Mouse (Mus musculus): ENCODE results near the gene Rcan2.

Rcan2 gene

GRCm38 (mm10) chr17:44026378-44026777, 225.2 kb downstream of the Rcan2 start:
- DNase-seq = peak; percentile 63

DNA sequence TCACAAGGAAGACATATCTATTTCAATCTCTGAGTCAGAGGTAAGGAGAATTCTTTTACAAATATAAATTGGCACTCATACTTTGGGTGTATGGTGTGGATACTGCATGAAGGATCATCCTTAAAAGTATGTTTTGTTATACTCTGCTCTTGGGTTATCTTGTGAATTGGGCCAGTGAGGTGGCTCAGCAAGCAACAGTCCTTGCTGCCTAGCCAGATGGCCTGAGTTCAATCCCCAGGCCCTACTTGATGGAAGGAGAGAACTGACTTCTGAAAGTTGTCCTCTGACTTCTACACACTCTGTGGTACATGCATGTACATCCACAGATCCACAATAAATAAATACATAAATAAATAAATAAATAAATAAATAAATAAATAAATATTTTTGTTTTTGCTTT, 225.6 kb downstream of the Rcan2 start:
- no peak for DNase-seq

- no peak for DNase-seq
These were observed 226.2 kb downstream of the Rcan2 start for GRCm38 (mm10) chr17:44027311-44027710.

DNA sequence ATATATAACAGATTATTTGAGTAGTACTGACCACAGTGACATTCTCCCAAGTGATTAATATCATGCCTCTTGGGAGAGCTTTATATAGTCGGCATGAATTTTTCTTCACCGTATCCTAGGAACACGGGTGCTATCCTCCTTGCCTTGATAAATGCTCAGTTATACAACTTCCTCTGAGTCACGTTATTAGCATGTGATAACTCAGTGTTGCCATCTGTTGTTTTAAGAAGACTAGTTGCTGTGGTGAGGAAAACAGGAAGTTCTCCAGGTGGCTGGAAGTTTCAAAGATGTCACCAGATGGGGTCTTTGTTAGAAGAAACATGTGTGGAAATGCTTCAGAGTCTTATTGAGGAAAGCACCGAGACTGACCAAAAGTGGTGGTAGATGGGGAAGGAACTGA, 228.5 kb downstream of the Rcan2 start:
- no peak for DNase-seq

DNA sequence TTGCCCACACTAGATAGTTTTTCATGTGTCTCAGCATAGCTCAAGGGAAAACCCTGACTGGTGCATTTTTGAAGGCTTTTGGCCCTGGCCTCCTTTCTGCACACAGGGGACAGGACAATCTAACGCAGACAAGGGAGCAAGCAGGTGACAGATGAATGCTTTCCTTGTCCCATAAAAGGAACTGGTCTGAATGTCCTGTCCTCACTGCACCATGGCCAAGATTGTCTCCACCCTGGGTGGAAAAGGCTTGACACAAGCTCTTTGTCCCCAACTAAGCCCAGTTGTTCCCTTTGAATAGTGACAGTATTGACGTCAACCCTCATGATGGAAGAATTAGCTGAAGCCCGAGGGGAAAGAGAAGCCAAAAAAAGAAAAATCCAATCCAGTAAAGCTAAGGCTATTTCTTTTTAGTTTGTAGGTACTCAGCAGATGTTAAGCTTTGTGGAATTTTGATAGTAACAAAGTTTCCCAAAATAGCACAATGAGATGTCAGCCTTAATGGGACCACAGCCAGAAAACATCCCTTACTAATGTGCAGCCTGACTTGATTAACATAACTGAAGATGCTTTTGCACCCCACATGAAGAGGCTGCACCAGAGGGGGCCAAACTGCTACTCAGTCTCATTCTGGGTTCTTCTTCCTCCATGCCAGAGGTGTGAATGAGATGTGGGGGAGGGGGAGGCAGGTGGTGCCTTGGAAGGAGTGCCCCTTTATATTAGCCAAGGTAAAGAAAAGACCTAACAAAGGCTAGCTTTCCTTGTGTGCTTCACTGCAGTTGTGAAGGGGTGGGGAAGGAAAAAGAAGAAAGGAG, 229.8 kb downstream of the Rcan2 start:
- peak; percentile 79 for DNase-seq

- no peak for DNase-seq
These were observed 233.9 kb downstream of the Rcan2 start for GRCm38 (mm10) chr17:44035005-44035404.

DNA sequence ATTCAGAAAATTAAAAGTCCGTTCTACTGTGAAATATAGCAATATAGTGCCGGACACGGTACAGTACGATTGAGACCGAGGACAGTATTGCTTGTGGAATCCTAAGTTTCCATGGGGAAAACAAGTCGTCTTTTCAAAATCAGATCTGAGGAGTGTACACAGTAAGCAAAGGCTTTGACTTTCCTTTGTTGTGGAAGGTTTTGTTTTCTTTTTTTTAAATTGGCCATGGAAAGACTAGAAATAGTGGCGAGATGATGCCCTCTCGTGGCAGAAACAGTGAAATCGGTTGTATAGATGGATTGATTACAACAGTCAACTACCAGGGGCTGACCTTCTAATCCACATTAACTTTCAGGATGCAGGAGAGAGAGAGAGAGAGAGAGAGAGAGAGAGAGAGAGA, 237.5 kb downstream of the Rcan2 start:
- DNase-seq = peak; percentile 46

GRCm38 (mm10) chr17:44040449-44040848, 239.3 kb downstream of the Rcan2 start:
- no peak for DNase-seq

GRCm38 (mm10) chr17:44042301-44042700, 241.2 kb downstream of the Rcan2 start:
- no peak for DNase-seq

GRCm38 (mm10) chr17:44042861-44043260, 241.7 kb downstream of the Rcan2 start:
- DNase-seq = no peak

- DNase-seq = no peak
These were observed 252.3 kb downstream of the Rcan2 start for GRCm38 (mm10) chr17:44053427-44053826.

DNA sequence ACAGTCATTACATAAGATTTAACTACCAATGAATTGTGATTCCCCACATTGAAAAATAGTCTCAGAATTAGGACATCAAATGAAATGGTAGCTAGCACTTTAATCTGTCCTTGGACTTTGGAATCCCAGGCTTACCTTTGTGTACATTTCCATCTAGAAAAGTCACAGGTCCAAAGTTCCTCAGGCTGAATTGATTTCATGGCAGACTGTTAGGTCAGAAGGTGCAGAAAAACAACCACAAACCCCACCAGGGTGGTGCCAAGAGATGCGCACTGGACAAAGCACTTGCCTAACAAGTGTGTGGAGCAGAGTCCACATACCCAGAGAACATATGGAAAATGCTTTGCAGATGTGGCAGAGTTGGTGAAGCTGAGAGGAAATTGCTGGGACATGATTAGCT, 256.0 kb downstream of the Rcan2 start:
- no peak for DNase-seq

DNA sequence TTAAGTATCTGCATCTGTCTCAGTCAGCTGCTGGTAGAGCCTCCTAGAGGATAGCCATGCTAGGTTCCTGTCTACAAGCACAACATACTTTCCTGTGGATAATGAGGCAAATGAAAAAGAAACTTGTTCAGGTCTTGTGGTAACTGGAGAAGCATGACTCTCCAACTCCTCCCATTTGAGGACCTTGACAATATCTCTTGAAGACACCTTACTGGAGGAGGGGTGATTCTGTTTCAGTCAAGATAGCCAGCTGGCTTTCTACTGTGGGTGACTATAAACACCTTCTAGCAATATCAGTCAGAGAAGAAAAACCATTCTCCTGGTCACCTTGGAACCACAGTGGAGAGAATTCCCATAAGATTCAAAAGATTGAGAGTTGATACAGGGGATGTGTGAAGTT, 257.0 kb downstream of the Rcan2 start:
- no peak for DNase-seq

DNA sequence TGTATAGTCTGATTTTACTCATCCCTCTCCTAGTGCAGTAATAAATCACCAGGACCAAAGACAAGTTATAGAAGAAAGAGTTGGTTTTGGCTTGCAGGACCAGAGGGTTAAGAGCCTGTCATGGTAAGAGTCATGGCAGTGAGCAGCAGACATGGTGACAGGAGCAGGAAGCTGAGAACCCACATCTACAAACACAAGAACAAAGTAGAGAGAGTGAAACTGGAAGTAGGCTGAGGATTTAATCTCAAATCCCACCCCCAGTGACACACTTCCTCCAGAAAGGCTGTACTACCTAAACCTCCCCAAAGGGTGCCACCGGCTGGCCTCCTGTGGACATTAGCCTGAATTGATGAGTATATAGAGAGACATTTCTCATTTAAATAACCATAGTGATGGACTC, 259.6 kb downstream of the Rcan2 start:
- DNase-seq = no peak

DNA sequence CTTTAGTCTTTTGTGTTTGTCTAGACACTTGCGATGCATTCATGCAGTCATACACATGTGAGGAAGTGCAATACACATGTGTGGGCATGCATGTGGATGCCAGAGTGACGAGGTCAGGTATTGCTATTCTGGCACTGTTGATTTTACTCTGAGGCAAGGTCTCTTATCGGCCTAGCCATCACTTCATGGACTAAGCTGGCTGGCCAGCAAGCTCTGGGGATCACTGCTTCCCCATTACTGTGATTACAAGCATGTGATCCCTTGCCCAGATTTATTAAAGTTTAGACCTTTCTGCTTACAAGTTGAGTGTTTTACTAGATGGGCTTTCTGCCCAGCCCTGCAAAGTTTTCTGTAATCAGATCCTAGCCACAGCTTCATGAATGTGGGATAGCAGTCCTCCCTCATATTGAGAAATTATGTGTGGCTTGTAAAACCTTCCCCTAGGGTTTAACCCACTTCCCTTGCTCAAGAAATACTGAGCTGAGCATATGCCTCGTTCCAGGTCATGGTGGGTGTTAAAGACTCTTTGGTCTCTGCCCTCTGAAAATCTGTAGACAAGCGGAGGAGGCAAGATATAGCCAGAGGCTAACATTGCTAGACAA, 260.2 kb downstream of the Rcan2 start:
- DNase-seq = no peak

- DNase-seq = no peak
These were observed 267.7 kb downstream of the Rcan2 start for GRCm38 (mm10) chr17:44068876-44069275.

DNA sequence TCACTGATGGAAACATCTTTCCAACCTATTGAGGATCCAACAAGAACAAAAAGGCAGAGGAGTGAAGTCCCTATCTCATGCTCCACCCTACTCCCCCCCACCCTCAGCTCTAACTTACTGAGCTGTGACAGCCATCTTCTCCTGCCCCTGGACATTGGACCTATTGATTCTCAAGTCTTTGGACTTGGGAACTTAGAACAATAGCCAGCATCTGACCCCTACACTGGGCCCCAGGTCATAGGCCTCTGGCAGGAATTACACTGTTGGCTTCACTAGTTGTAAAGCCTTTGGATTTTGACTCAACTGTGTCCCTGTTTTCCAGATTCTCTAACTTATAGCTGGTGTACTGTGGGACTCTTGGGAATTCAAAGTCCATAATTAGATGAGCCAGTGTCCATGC, 270.5 kb downstream of the Rcan2 start:
- DNase-seq = no peak

- DNase-seq = no peak
These were observed 274.4 kb downstream of the Rcan2 start for GRCm38 (mm10) chr17:44075601-44076000.

- DNase-seq = no peak
These were observed 275.0 kb downstream of the Rcan2 start for GRCm38 (mm10) chr17:44076051-44076680.

DNA sequence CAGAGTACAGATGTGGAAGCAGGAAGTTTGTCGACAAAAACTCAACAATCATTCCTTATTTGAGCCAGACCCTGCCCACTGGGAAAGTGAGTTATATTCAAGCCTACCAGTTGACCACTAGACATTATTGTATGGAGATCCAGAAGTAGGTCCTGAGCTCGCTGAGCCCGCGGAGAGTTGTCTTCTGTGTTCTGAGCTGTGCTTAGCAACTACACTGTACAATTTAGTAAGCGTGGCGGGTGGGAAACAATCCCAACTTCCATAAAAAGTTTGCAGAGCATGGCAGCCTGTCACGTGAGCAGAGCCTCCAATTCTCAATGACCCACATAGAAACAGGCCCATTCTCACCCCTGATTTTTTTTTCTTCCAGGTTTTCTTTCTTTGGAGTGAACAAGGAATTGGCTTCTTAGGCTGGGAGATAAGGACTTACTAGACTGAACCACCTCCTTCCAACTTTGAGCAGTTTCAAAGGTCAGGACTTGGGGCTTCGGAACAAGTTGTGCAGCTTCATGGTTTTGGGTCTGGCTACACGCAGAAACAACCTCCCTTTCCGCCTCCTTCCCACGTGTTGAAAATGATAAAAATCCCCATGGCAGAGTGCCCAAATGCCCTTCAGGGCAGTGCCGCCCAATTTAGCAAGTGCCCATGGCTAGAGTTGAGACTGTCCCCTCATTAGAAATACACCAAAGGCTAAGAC, 276.1 kb downstream of the Rcan2 start:
- no peak for DNase-seq

- DNase-seq = no peak
These were observed 276.7 kb downstream of the Rcan2 start for GRCm38 (mm10) chr17:44077843-44078160.

DNA sequence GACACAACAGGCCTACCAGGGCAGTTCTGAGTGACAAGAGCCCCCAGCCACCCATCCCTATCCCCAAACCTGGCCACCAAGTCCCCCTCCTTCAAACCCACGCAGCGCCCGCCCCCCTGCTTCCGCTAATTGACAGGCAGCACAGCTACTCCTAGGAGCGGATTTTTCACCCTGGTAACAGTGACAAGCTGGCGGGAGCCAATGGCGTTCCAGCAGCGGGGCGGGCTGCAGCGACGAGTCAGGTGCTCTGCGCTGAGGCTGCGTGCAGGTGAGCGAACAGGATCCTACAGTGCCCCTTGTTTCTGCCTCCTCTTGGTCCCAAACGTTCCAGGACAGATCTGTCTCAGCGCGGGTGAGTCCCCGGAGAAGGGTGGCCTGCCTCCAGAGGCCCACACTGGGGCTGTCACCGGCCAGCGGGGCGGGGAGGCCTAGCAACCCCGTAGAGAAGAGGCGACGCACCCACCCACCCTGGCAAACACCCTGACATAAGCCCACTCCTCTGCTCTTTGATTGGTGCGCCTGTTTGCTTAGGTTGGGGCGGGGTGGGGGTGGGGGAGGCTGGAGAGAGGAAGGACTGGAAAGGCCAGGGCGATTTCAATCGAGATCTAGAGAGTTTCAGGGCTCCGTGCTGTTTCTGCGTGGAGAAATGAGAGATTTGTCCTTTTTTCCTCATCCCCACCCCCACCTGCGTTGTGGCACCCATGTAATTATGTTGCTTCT, 277.6 kb downstream of the Rcan2 start, which contains the start of gene Enpp5:
Gene Enpp5 (plus strand): TSS at position 183 of the 720 bp plus-strand sequence.
- peak; percentile 92 for DNase-seq

- DNase-seq = no peak
These were observed 282.0 kb downstream of the Rcan2 start for GRCm38 (mm10) chr17:44083156-44083555.
